Mouse (Mus musculus): ENCODE measurements around the gene Cxcl15. TPM values are rescaled to one million over a fixed set of nuclear protein-coding genes. Genes with fewer than 3 reads are reported as not detected.
"Not testable (repeated sequence)": the region's sequence is repeated elsewhere in the genome, so short reads cannot be mapped to it uniquely, and the experiment has no call there.

Gene Cxcl15
- polyA plus RNA-seq, 1 experiment from 2014 or later, result 1.7 TPM

GRCm38 (mm10) chr5:90771369-90771768 lies 23.0 kb upstream of the Cxcl15 start:
- H3K4me2 ChIP-seq, result no peak overlapping the region
- H3K4me1 ChIP-seq, result peaks cover 7% of the 10 kb centered on the region; the same call in 1 of the 2 replicates
- H3K4me3 ChIP-seq (replicated peaks), result no peak overlapping the region

GRCm38 (mm10) chr5:90771880-90772653 lies 22.3 kb upstream of the Cxcl15 start, which contains the start of gene Pf4:
Gene Pf4 (plus strand): TSS chr5:90772435.
- no peaks in the 10 kb centered on the region for H3K27me3 ChIP-seq (replicated peaks)
- no peaks in the 10 kb centered on the region for H3K36me3 ChIP-seq
- H3K27ac ChIP-seq, result no peak within 1 kb of the TSS
- 70% methylated on average over 16 of the region's 16 CpGs for WGBS
- H3K9me3 ChIP-seq, result no peaks in the 10 kb centered on the region
- H3K4me2 ChIP-seq, result no peak within 1 kb of the TSS
- H3K4me1 ChIP-seq, result peaks cover 7% of the 10 kb centered on the region; the same call in 1 of the 2 replicates
- ATAC-seq (ENCODE audit: insufficient read depth, low FRiP score, low read depth), result no peak
- H3K9ac ChIP-seq, result no peak within 1 kb of the TSS
- H3K4me3 ChIP-seq (replicated peaks), result no peak within 1 kb of the TSS

More at GRCm38 (mm10) chr5:90771369-90771768, 23.0 kb upstream of the Cxcl15 start:
- Histone ChIP-seq H3K27me3 (replicated peaks) (no peaks in the 10 kb centered on the region), H3K9me3 (no peaks in the 10 kb centered on the region), H3K27ac (no peak overlapping the region), H3K36me3 (no peaks in the 10 kb centered on the region), H3K9ac (no peak overlapping the region)
- 71% methylated on average over 3 of the region's 3 CpGs for WGBS
- ATAC-seq (ENCODE audit: insufficient read depth, low FRiP score, low read depth), result no peak

- Histone ChIP-seq H3K9me3 (no peaks in the 10 kb centered on the region), H3K9ac (no peak overlapping the region), H3K4me1 (peaks cover 7% of the 10 kb centered on the region; the same call in 1 of the 2 replicates), H3K36me3 (no peaks in the 10 kb centered on the region), H3K4me3 (replicated peaks) (no peak overlapping the region), H3K27me3 (replicated peaks) (no peaks in the 10 kb centered on the region), H3K27ac (no peak overlapping the region), H3K4me2 (no peak overlapping the region)
- 78% methylated on average over 5 of the region's 5 CpGs for WGBS
- no peak for ATAC-seq (ENCODE audit: insufficient read depth, low FRiP score, low read depth)
Measured at GRCm38 (mm10) chr5:90775562-90775961, 18.8 kb upstream of the Cxcl15 start.

- H3K9me3 ChIP-seq, result no peaks in the 10 kb centered on the region
- no peaks in the 10 kb centered on the region for H3K36me3 ChIP-seq
- no peak overlapping the region for H3K4me2 ChIP-seq
- H3K9ac ChIP-seq, result no peak overlapping the region
- H3K27me3 ChIP-seq (replicated peaks), result no peaks in the 10 kb centered on the region
- no peak overlapping the region for H3K27ac ChIP-seq
- H3K4me3 ChIP-seq (replicated peaks), result no peak overlapping the region
- peaks cover 5% of the 10 kb centered on the region; the same call in 1 of the 2 replicates for H3K4me1 ChIP-seq
- WGBS, result 79% methylated on average over 10 of the region's 10 CpGs
- no peak for ATAC-seq (ENCODE audit: insufficient read depth, low FRiP score, low read depth)
Measured at GRCm38 (mm10) chr5:90777621-90778020, 16.7 kb upstream of the Cxcl15 start.

- Histone ChIP-seq H3K4me1 (no peaks in the 10 kb centered on the region), H3K36me3 (no peaks in the 10 kb centered on the region), H3K27ac (no peak overlapping the region), H3K9ac (no peak overlapping the region), H3K27me3 (replicated peaks) (no peaks in the 10 kb centered on the region), H3K9me3 (no peaks in the 10 kb centered on the region), H3K4me2 (no peak overlapping the region), H3K4me3 (replicated peaks) (no peak overlapping the region)
- no peak for ATAC-seq (ENCODE audit: insufficient read depth, low FRiP score, low read depth)
- WGBS, result 62% methylated on average over 6 of the region's 6 CpGs
Measured at GRCm38 (mm10) chr5:90778856-90779255, 15.5 kb upstream of the Cxcl15 start.

- Histone ChIP-seq H3K36me3 (no peaks in the 10 kb centered on the region), H3K27ac (no peak overlapping the region), H3K9me3 (no peaks in the 10 kb centered on the region), H3K27me3 (replicated peaks) (no peaks in the 10 kb centered on the region), H3K4me1 (peaks cover 7% of the 10 kb centered on the region; the same call in 1 of the 2 replicates), H3K4me2 (no peak overlapping the region), H3K4me3 (replicated peaks) (no peak overlapping the region), H3K9ac (no peak overlapping the region)
- no peak for ATAC-seq (ENCODE audit: insufficient read depth, low FRiP score, low read depth)
- WGBS, result 70% methylated on average over 3 of the region's 3 CpGs
Measured at GRCm38 (mm10) chr5:90783697-90784096, 10.6 kb upstream of the Cxcl15 start.

- Histone ChIP-seq H3K36me3 (no peaks in the 10 kb centered on the region), H3K4me1 (peaks cover 7% of the 10 kb centered on the region; the same call in 1 of the 2 replicates), H3K9me3 (no peaks in the 10 kb centered on the region), H3K27me3 (replicated peaks) (no peaks in the 10 kb centered on the region), H3K4me2 (peak within 1 kb of the TSS; percentile 73), H3K9ac (no peak within 1 kb of the TSS; the same call in 1 of the 2 replicates), H3K27ac (no peak within 1 kb of the TSS), H3K4me3 (replicated peaks) (peak within 1 kb of the TSS; percentile 32)
- ATAC-seq (ENCODE audit: insufficient read depth, low FRiP score, low read depth), result peak; percentile 83
- WGBS, result 17% methylated on average over 26 of the region's 26 CpGs
Measured at GRCm38 (mm10) chr5:90785659-90786588, 8.4 kb upstream of the Cxcl15 start, which contains the start of gene Cxcl3. Gene Cxcl3 (plus strand): TSS chr5:90786103.

- H3K36me3 ChIP-seq, result no peaks in the 10 kb centered on the region
- WGBS, result 75% methylated on average over 4 of the region's 4 CpGs
- no peak overlapping the region for H3K27ac ChIP-seq
- no peak overlapping the region for H3K9ac ChIP-seq
- no peaks in the 10 kb centered on the region for H3K27me3 ChIP-seq (replicated peaks)
- H3K9me3 ChIP-seq, result no peaks in the 10 kb centered on the region
- no peak overlapping the region for H3K4me3 ChIP-seq (replicated peaks)
- H3K4me2 ChIP-seq, result no peak overlapping the region
- ATAC-seq (ENCODE audit: insufficient read depth, low FRiP score, low read depth), result no peak
- H3K4me1 ChIP-seq, result peaks cover 7% of the 10 kb centered on the region; the same call in 1 of the 2 replicates
Measured at GRCm38 (mm10) chr5:90788114-90788513, 6.2 kb upstream of the Cxcl15 start.

GRCm38 (mm10) chr5:90789306-90790073 lies 4.8 kb upstream of the Cxcl15 start:
- Histone ChIP-seq H3K9ac (no peak overlapping the region), H3K27ac (no peak overlapping the region), H3K36me3 (no peaks in the 10 kb centered on the region), H3K4me3 (replicated peaks) (no peak overlapping the region), H3K9me3 (no peaks in the 10 kb centered on the region), H3K4me1 (peaks cover 7% of the 10 kb centered on the region; the same call in 1 of the 2 replicates), H3K27me3 (replicated peaks) (no peaks in the 10 kb centered on the region), H3K4me2 (no peak overlapping the region)
- no peak for ATAC-seq (ENCODE audit: insufficient read depth, low FRiP score, low read depth)
- 70% methylated on average over 11 of the region's 11 CpGs for WGBS

- 49% methylated on average over 8 of the region's 8 CpGs for WGBS
- Histone ChIP-seq H3K27ac (no peak overlapping the region), H3K4me1 (peaks cover 7% of the 10 kb centered on the region; the same call in 1 of the 2 replicates), H3K4me3 (replicated peaks) (no peak overlapping the region), H3K27me3 (replicated peaks) (no peaks in the 10 kb centered on the region), H3K36me3 (no peaks in the 10 kb centered on the region), H3K9ac (no peak overlapping the region), H3K9me3 (no peaks in the 10 kb centered on the region), H3K4me2 (no peak overlapping the region)
- ATAC-seq (ENCODE audit: insufficient read depth, low FRiP score, low read depth), result no peak
Measured at GRCm38 (mm10) chr5:90790074-90790502, 4.2 kb upstream of the Cxcl15 start.

- 81% methylated on average over 2 of the region's 2 CpGs for WGBS
- H3K4me2 ChIP-seq; ATAC-seq (ENCODE audit: insufficient read depth, low FRiP score, low read depth); H3K9ac ChIP-seq; H3K27ac ChIP-seq; H3K4me3 ChIP-seq (replicated peaks); H3K9me3 ChIP-seq; H3K27me3 ChIP-seq (replicated peaks); H3K36me3 ChIP-seq; H3K4me1 ChIP-seq: not testable (repeated sequence)
Measured at GRCm38 (mm10) chr5:90795392-90795791, 1.1 kb downstream of the Cxcl15 start.
